Mouse (Mus musculus) liver, embryonic 12.5 days (tissue): ENCODE measurements around the gene Aff1. TPM values are rescaled to one million over a fixed set of nuclear protein-coding genes. Genes with fewer than 3 reads are reported as not detected.

Experiments
- ATAC-seq: fragments of 200-750 bp; cut with Nextera tagmentation; 2 replicates; pipeline ENCODE4 v1.8.0; 2017; ENCODE audit warnings: moderate number of reproducible peaks, mild to moderate bottlenecking, moderate library complexity
- H3K27ac ChIP-seq: fragments of 300-500 bp; sonication (generic); 2 replicates; pipeline ENCODE4 v1.5.1; 2016; ENCODE audit warnings: mild to moderate bottlenecking
- H3K27me3 ChIP-seq: fragments of 300-500 bp; sonication (generic); replicated peaks from 2 replicates; pipeline ENCODE4 v1.6.1; 2016; ENCODE audit warnings: mild to moderate bottlenecking, moderate library complexity
- H3K36me3 ChIP-seq: fragments of 300-500 bp; sonication (generic); 2 replicates; pipeline ENCODE4 v1.6.1; 2016; ENCODE audit warnings: mild to moderate bottlenecking, moderate library complexity
- H3K4me1 ChIP-seq: fragments of 300-500 bp; sonication (generic); 2 replicates; pipeline ENCODE4 v1.6.1; 2016
- H3K4me2 ChIP-seq: fragments of 300-500 bp; sonication (generic); 2 replicates; pipeline ENCODE4 v1.6.1; 2016; ENCODE audit warnings: mild to moderate bottlenecking, moderate library complexity
- H3K4me3 ChIP-seq: fragments of 300-500 bp; sonication (generic); 2 replicates; pipeline ENCODE4 v1.5.1; 2016; ENCODE audit warnings: mild to moderate bottlenecking, moderate library complexity
- H3K9ac ChIP-seq: fragments of 300-500 bp; sonication (generic); 2 replicates; pipeline ENCODE4 v1.6.1; 2016; ENCODE audit warnings: mild to moderate bottlenecking, moderate library complexity
- H3K9me3 ChIP-seq: fragments of 300-500 bp; sonication (generic); replicated peaks from 2 replicates; pipeline ENCODE4 v1.6.1; 2016; ENCODE audit warnings: mild to moderate bottlenecking, moderate library complexity
- WGBS: fragments of 180-500 bp; shearing (Covaris S2); methylation state at CpG from one replicate; pipeline ENCODE4 v1.1.7; 2016; ENCODE audit not compliant: insufficient replicate concordance; 5-methylcytosine and 5-hydroxymethylcytosine counted together
- polyA plus RNA-seq: library from polyadenylated mRNA; unstranded; fragments of >200 nt; fragmentation: Nextera tagmentation; extraction: Ambion mirVana; gene quantifications from 2 replicates; pipeline ENCODE4 v1.2.1, GENCODE M21; 2016

Gene Aff1
- polyA plus RNA-seq, 1 experiment from 2014 or later, result 17.0 TPM

DNA sequence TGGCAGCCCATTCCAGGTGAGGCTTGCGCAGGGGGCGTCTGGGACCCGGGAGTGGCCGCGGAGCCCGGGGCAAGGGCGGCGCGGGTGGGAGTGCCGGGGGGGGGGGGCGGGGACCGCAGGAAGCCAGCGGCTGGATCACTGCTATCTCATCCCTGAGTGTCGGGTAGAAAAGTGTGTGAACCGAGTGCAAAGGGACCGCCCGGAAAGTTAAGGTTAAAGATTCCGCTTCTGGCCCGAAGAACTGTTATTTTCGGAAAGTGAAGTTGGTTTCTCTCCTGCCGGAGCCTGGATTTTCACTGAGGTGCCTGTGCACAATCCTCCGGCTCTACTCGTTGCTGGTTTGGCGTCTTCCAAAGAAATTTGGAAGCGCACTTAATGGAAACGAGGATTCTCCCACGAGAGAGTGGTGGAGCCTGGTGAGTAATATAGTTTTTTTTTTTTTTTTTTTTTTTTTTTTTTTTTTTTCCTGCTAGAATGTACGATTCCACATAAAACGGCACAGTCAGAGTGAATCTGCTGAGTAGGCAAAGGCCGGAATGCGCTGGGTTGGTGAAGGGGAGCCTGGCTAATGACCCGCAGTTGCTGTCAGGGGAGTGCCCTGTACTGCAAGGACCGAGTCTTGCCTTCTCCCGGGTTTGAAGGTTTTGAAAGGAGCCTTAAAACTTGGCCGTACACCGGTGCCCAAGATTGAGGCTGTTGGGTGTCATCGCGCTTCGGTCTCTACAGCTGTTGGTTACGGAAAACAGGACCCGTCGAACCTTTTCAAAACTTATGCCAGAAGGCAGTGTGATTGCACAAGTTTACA lies 62.4 kb downstream of the Aff1 start:
- Histone ChIP-seq H3K4me3 (peak overlapping the region; percentile 83), H3K9me3 (no peaks in the 10 kb centered on the region), H3K36me3 (peaks cover 23% of the 10 kb centered on the region), H3K4me1 (peaks cover 62% of the 10 kb centered on the region), H3K4me2 (peak overlapping the region; percentile 95), H3K27ac (peak overlapping the region; percentile 100), H3K9ac (peak overlapping the region; percentile 94), H3K27me3 (no peaks in the 10 kb centered on the region)
- WGBS, result 1% methylated on average over 39 of the region's 42 CpGs
- ATAC-seq, result peak; percentile 81

DNA sequence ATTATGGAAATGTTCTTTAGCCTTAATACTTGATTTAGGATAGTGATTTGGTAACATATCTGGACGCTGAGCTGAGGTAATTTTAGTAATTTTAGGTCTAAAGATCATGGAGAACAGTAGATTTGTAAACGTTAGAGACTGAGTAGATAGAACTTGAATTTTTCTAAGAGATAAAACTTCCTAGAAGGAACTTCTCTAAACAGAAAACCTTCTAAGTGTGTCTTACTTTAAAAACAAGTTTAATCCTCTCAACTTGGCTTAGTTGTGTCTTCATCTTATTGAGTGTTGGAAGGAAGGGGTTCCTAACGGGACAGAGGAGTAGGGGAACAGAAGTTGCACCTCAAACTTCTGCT lies 62.9 kb downstream of the Aff1 start:
- Histone ChIP-seq H3K4me2 (peak overlapping the region; percentile 95), H3K36me3 (peaks cover 23% of the 10 kb centered on the region), H3K4me1 (peaks cover 62% of the 10 kb centered on the region), H3K4me3 (peak overlapping the region; percentile 83), H3K27me3 (no peaks in the 10 kb centered on the region), H3K27ac (peak overlapping the region; percentile 100), H3K9me3 (no peaks in the 10 kb centered on the region), H3K9ac (peak overlapping the region; percentile 94)
- ATAC-seq, result no peak
- 11% methylated on average over 3 of the region's 3 CpGs for WGBS

DNA sequence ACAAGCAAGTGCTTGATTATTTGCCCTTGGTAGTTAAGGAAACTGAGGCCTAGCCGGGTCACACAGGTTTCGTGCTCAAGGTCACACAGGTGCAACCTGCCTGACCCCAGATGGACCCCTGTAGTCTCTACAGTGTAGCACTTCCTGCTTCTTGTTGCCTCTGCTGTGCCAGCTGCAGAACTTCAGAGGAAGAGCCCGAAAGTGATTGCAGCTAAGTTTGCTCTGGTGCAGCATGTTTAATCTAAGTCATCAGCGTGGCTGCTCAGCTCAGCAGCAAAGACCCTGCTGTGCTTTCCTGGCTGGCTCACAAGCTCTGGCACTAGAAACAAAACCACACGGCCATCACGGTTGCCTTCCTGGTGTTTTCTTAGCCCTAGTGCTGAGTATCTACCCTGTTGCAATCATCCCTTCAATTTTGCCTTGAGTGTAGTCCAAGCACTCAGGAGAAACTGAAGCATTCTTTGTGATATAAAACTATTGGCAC lies 64.1 kb downstream of the Aff1 start:
- ATAC-seq, result no peak
- H3K4me3 ChIP-seq, result peak overlapping the region; percentile 83
- H3K4me1 ChIP-seq, result peaks cover 65% of the 10 kb centered on the region
- H3K9me3 ChIP-seq, result no peaks in the 10 kb centered on the region
- H3K27ac ChIP-seq, result peak overlapping the region; percentile 100
- H3K27me3 ChIP-seq, result no peaks in the 10 kb centered on the region
- H3K9ac ChIP-seq, result peak overlapping the region; percentile 94
- peaks cover 23% of the 10 kb centered on the region for H3K36me3 ChIP-seq
- WGBS, result 23% methylated on average over 6 of the region's 6 CpGs
- peak overlapping the region; percentile 95 for H3K4me2 ChIP-seq

DNA sequence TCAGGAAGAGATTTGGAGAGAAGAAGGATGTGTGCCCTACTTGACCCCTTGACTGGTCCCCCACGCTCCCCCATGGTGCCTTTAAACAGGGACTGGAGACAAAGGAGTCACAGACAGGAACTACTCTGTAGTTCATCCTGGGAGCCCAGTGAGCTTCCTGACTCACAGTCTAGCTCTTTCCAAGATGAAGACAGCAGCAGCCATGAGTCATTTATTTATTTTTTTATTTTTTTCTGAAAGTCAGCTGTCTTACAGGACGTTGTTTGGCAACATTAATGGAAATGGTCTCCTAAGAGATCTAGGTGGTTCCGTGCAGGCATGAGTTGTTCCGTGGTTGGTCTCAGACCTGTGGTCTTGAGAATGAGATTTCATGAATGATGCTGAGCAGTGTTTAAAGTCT lies 66.3 kb downstream of the Aff1 start:
- Histone ChIP-seq H3K27ac (peak overlapping the region; percentile 100), H3K4me1 (peaks cover 75% of the 10 kb centered on the region), H3K9ac (peak overlapping the region; percentile 94), H3K9me3 (no peaks in the 10 kb centered on the region), H3K4me3 (peak overlapping the region; percentile 83), H3K27me3 (no peaks in the 10 kb centered on the region), H3K36me3 (peaks cover 23% of the 10 kb centered on the region), H3K4me2 (peak overlapping the region; percentile 95)
- 47% methylated on average over 4 of the region's 4 CpGs for whole genome bisulfite sequencing
- no peak for ATAC-seq

DNA sequence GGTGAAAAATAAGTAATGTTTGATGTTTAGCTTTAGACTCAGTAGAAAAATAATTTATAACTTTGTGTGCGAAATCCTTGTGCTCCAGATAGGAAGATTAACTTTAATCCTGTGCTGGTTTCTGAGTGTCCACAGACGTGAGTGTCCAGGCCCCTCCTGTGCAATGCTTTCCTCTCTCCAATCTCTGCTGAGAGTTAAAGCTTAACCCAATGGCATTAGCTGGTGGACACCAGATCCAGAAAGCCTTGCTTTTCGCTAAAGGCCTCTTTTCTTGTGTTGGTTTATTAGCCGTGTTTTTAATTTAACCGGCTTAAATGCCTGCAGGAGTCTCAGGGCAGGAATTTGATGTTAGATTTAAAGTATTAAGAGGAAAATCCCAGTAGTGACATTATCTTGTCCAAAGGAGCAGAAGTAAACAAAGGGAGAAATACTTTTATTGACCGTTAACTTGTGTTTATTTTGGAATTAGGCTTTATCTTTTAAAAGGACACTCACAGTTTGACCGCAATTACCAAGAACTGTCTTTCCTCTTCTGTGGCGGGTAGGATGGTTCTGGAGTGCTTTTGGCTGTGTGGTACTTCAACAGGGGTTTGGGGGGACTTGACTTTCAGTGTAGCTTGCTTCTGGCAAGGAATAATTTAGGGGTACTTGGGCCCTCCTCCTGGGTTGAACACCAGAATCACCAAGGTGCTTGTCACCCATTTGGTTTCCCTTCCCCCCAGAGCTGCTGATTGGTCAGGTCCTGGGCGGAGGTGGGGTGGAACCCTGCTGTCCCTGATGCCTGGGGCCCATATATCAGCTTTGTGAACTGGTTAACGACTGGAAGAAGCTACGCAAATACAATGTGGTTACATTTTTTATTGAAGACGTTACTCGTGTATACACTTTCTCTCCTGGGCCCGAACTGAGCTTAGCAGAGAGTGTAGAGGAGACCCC lies 67.6 kb downstream of the Aff1 start:
- peaks cover 87% of the 10 kb centered on the region for H3K4me1 ChIP-seq
- H3K9ac ChIP-seq, result peak overlapping the region; percentile 94
- H3K27ac ChIP-seq, result peak overlapping the region; percentile 100
- peak overlapping the region; percentile 83 for H3K4me3 ChIP-seq
- no peaks in the 10 kb centered on the region for H3K9me3 ChIP-seq
- 17% methylated on average over 14 of the region's 14 CpGs for WGBS
- H3K27me3 ChIP-seq, result no peaks in the 10 kb centered on the region
- ATAC-seq, result peak; percentile 92
- peaks cover 27% of the 10 kb centered on the region for H3K36me3 ChIP-seq
- H3K4me2 ChIP-seq, result peak overlapping the region; percentile 95

DNA sequence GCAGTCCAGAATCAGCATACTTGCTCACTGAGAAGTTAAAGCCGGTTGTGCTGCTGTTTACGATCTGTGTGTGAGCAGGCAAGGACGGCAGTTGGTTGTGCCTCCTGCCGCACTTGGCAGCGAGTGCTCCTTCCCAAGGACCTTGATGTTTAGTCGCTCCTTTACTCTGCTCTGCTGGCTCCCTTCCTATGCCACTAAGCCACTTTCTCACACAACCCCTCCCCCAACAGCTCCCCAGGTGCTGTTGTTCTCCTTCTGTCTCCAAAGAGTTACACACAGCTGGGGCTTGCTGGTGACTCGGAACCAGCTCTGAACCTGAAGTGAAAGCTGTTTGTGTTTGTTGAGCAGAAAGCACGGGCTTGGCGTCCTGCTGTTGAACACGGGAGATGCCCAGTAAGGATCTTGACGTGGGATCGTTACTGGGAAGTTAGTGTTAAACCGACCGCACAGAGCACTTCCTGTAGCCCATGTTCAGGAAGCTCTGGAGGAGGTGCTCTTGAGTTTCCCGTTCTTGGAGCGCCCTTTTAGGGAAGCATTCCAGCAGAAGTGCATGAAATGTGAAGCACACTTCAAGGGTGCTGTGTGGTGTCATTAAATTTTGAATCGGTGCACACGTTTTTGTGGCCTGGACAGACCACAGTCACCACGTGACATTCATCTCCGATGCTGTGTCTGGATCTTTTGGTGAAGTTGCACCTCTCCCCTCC lies 68.4 kb downstream of the Aff1 start:
- WGBS, result 2% methylated on average over 20 of the region's 20 CpGs
- peak; percentile 71 for ATAC-seq
- peaks cover 5% of the 10 kb centered on the region for H3K9me3 ChIP-seq
- peak overlapping the region; percentile 95 for H3K4me2 ChIP-seq
- peak overlapping the region; percentile 83 for H3K4me3 ChIP-seq
- H3K27me3 ChIP-seq, result no peaks in the 10 kb centered on the region
- peaks cover 32% of the 10 kb centered on the region for H3K36me3 ChIP-seq
- H3K27ac ChIP-seq, result peak overlapping the region; percentile 100
- H3K4me1 ChIP-seq, result peaks cover 90% of the 10 kb centered on the region
- H3K9ac ChIP-seq, result peak overlapping the region; percentile 94

DNA sequence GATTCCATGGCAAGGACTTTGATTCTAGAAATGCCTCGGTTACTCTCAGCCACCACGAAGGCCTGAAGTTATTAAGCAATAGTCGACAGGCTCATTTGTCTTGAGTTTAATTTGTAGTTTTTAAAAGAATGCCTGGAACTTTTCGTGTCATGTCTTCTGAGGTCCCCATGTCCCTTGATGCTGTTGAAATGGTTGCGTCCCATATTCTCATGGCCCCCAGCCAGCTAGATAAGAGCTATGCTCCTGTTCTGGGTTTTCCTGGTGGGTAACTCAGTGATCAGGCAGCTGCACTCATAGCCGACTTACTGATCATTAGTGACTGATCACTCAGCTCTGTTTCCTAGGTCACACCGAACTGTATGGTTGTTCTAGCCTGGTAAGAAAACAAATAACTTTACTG lies 69.6 kb downstream of the Aff1 start:
- ATAC-seq, result no peak
- Histone ChIP-seq H3K9ac (peak overlapping the region; percentile 36), H3K9me3 (peaks cover 10% of the 10 kb centered on the region), H3K4me2 (peak overlapping the region; percentile 95), H3K4me1 (peaks cover 92% of the 10 kb centered on the region), H3K4me3 (peak overlapping the region; percentile 83; the same call in 1 of the 2 replicates), H3K27ac (peak overlapping the region; percentile 84), H3K36me3 (peaks cover 33% of the 10 kb centered on the region), H3K27me3 (no peaks in the 10 kb centered on the region)
- WGBS, result 27% methylated on average over 7 of the region's 7 CpGs

DNA sequence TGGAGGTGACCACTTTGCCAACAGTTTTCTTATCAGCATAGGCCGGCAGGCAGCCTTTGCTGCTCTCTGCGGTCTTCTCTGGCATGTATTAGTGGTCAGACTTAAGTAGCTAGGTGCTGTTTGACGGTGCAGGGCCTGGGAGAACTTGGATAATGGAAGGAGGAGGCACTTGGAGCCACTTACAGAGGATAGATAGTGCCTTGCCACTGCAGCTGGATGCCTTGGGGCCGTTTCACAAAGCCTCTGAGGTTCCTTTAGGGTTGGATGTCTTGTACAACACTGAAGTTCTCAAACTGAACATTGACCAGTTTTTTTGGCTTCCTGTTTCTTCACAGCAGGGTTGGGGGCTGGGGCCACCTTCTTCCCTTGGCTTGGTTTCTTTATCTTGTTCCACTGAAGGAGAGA lies 70.7 kb downstream of the Aff1 start:
- Histone ChIP-seq H3K27ac (peak overlapping the region; percentile 84), H3K36me3 (peaks cover 35% of the 10 kb centered on the region), H3K4me1 (peaks cover 92% of the 10 kb centered on the region), H3K9me3 (peaks cover 10% of the 10 kb centered on the region), H3K9ac (peak overlapping the region; percentile 55), H3K27me3 (no peaks in the 10 kb centered on the region), H3K4me2 (peak overlapping the region; percentile 95), H3K4me3 (peak overlapping the region; percentile 31)
- peak; percentile 13; the same call in 1 of the 2 replicates for ATAC-seq
- WGBS, result 10% methylated on average over 4 of the region's 4 CpGs

DNA sequence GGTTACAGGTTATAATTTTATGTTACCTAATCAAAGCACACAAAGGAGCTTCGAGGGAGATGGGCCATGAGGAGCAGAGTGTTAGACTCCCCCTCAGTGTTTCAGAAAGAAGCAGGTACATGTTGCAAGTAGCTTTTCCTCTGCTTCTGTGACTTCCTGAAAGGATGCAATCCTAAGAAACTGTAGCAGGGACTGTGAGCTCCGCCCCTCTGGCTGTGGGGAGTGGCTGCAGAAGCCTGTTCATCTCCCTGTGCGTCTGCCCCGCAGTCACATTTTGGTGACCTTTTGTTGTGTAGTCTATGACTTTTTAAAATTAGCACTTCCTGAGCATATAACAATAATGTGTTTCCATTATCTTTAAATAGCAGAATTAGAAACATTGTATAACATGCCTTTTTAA lies 73.2 kb downstream of the Aff1 start:
- H3K4me1 ChIP-seq, result peaks cover 93% of the 10 kb centered on the region
- no peak overlapping the region for H3K4me3 ChIP-seq
- no peak for ATAC-seq
- 87% methylated on average over 4 of the region's 4 CpGs for WGBS
- peaks cover 34% of the 10 kb centered on the region for H3K36me3 ChIP-seq
- no peaks in the 10 kb centered on the region for H3K27me3 ChIP-seq
- H3K9me3 ChIP-seq, result peaks cover 10% of the 10 kb centered on the region
- no peak overlapping the region for H3K27ac ChIP-seq
- no peak overlapping the region for H3K9ac ChIP-seq
- no peak overlapping the region for H3K4me2 ChIP-seq

DNA sequence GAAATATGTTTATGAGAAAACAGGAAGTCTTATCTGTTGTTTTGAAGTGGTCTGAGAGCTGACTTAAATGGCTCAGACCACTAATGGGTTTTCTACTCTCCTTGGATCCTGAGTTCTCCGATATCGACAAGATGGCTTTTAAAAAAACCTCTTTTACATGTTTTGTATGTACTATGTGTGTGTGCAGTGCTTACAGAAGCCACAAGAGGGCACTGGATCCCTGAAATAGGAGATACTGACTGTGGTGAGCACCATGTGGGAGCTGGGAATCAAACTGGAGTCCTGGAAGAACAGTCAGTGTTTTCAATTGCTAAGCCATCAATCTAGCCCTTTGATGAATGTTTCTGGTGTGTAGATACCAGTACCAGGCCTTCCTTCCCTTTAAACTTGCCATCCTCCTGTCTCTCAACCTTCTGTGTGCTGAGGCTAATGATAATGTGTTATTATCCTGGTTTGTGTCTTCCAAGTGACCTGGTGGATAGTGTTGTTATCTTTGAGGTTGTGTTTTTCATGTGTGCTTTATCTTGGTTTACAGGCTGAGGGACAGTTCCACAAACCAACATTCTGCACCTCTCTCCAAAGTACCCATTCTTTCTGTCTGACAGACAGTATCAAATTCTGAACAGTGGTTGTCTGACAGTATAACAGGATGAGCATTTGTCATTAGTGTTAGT lies 73.7 kb downstream of the Aff1 start:
- Histone ChIP-seq H3K36me3 (peaks cover 40% of the 10 kb centered on the region), H3K27ac (0 out of 2 replicates have a peak overlapping the region, but pooled peaks have one; percentile 39), H3K4me3 (no peak overlapping the region), H3K9ac (no peak overlapping the region), H3K4me1 (peaks cover 93% of the 10 kb centered on the region), H3K27me3 (no peaks in the 10 kb centered on the region), H3K4me2 (no peak overlapping the region), H3K9me3 (peaks cover 10% of the 10 kb centered on the region)
- 91% methylated on average over 2 of the region's 2 CpGs for WGBS
- ATAC-seq, result 0 out of 2 replicates have a peak, but pooled peaks have one; percentile 27

DNA sequence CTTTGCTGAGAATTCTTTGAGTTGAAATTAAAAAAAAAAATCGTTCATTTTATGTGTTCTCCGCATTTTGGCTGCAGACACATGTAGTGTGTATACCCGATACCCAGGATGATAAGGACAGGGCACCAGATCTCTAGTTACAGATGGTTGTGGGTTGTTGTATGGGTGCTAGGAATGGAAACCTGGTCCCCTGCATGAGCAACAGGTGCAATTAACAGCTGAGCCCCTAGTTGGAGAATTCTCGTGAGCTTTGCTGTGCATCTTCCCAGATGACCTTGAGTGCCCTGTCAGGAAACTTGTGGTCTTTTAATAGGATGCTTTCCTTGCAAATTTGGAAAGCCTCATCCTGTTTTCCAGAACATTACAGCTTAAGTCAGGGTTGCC lies 74.2 kb downstream of the Aff1 start:
- Histone ChIP-seq H3K4me2 (no peak overlapping the region), H3K9me3 (peaks cover 10% of the 10 kb centered on the region), H3K4me1 (peaks cover 94% of the 10 kb centered on the region), H3K36me3 (peaks cover 40% of the 10 kb centered on the region), H3K4me3 (no peak overlapping the region), H3K27ac (0 out of 2 replicates have a peak overlapping the region, but pooled peaks have one; percentile 22), H3K27me3 (no peaks in the 10 kb centered on the region), H3K9ac (no peak overlapping the region)
- ATAC-seq, result no peak
- WGBS, result 89% methylated on average over 4 of the region's 4 CpGs
